Mouse (Mus musculus): ENCODE data around the gene Isy1.

DNA sequence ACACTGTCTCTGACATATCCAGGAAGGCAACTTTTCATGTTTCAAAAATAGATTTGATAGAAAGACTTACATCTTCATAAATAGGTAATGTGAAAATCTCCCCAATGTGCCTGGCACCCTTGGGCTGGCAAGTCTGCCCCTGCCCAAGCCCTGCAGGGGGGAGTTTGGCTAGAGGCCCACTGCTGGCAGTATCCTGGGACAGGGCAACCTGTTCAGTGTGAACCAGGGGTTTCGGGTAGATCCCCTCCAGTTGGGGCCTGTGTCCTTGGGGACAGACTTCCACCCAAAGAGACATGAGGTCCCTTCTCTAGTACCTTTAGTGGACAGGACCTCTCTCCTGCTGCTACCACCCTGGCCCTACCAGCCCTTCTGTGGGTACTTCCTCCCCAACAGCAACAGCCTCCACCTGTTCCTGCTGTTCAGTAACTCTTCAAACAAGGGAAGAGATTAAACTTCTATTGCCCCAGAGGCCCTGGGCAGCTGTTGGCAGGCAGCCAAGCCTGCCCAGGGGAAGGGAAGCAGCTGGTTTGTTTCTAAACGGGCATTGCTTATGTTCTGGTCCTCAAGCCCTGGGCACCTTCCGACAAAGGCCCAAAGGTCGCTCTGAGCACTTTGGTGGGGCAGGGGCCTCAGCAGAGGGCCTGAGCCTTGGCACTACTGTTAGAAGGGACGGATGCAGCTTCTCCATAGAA, 49.6 kb downstream of the Isy1 start:
- TF ChIP-seq POLR2A (IDR thresholded peaks at IDR 0.05; ENCODE audit: extremely low read depth, insufficient read depth, low read length) (no peak), CTCF (IDR thresholded peaks at IDR 0.05; ENCODE audit: low read depth, low read length) (no peak)

Measured in liver, adult 2 months (tissue).